Mouse (Mus musculus): ENCODE results near the gene Wdr20. TPM values are rescaled to one million over a fixed set of nuclear protein-coding genes. Genes with fewer than 3 reads are reported as not detected.

Wdr20 gene
- polyA plus RNA-seq, 1 experiment from 2014 or later, result 21.6 TPM

DNA sequence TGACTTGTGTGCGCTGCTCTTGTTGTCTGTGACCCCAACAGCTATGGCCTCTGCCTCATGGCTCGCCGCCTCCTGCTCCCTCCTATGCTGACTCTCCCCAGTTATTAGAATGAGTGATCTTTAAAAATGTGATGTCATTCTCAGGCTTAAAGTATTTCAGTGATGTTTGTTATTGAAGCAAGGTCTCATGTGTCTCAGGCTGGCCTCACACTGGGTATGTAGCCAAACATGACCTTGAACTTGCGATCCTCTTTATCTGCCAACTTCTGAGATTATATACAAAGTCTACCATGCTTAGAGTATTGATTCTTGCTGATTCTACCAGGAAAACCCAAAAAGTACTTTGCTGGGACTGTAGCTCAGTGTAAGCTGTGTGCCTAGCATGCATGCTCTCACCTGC lies 16.2 kb downstream of the Wdr20 start:
- H3K4me2 ChIP-seq (ENCODE audit: low read depth, severe bottlenecking), result no peak overlapping the region
- no peak overlapping the region for H3K4me3 ChIP-seq (ENCODE audit: low read depth, low read length)
- no peaks in the 10 kb centered on the region for H3K27me3 ChIP-seq (ENCODE audit: control insufficient read depth, insufficient read depth, low read length)
- 98% methylated on average over 4 of the region's 4 CpGs for WGBS
- no peak for DNase-seq (ENCODE audit: low spot score)
- peaks cover 2% of the 10 kb centered on the region; the same call in 1 of the 2 replicates for H3K36me3 ChIP-seq (ENCODE audit: control insufficient read depth, insufficient read depth, low read length)
- H3K4me1 ChIP-seq (ENCODE audit: control insufficient read depth, insufficient read depth, low read length), result no peaks in the 10 kb centered on the region
- no peaks in the 10 kb centered on the region for H3K9me3 ChIP-seq (ENCODE audit: control insufficient read depth, low read length)
- no peak overlapping the region for H3K27ac ChIP-seq (replicated peaks; ENCODE audit: low read depth, low read length)
- H3K9ac ChIP-seq (ENCODE audit: low read length), result no peak overlapping the region
- no peak for ATAC-seq (ENCODE audit: insufficient number of reproducible peaks, low FRiP score, low TSS enrichment, low read depth)

DNA sequence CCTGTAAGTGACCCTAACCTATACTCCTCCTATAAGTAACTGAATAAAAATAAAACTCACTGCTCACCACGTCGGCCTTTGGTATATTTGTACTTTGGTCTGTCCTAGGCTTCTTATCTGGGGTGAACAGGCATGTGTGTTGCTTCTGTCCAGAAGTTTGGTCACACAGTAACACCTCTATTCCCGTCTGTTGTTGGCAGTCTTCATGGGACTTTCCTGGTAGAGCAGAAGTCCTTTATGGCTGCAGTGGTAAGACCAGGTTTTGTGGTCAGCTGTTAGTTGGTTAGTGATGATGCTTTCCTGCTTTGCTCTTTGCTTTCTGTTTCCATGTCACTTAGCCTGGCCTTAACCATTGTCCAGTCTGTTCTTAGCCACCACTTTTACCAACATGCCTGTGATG lies 19.4 kb downstream of the Wdr20 start:
- H3K4me3 ChIP-seq (ENCODE audit: low read depth, low read length), result no peak overlapping the region
- no peaks in the 10 kb centered on the region for H3K4me1 ChIP-seq (ENCODE audit: control insufficient read depth, insufficient read depth, low read length)
- no peak for DNase-seq (ENCODE audit: low spot score)
- H3K9ac ChIP-seq (ENCODE audit: low read length), result no peak overlapping the region
- H3K36me3 ChIP-seq (ENCODE audit: control insufficient read depth, insufficient read depth, low read length), result peaks cover 2% of the 10 kb centered on the region; the same call in 1 of the 2 replicates
- H3K9me3 ChIP-seq (ENCODE audit: control insufficient read depth, low read length), result no peaks in the 10 kb centered on the region
- no peak overlapping the region for H3K4me2 ChIP-seq (ENCODE audit: low read depth, severe bottlenecking)
- H3K27ac ChIP-seq (replicated peaks; ENCODE audit: low read depth, low read length), result no peak overlapping the region
- no peaks in the 10 kb centered on the region for H3K27me3 ChIP-seq (ENCODE audit: control insufficient read depth, insufficient read depth, low read length)
- ATAC-seq (ENCODE audit: insufficient number of reproducible peaks, low FRiP score, low TSS enrichment, low read depth), result no peak
- WGBS, result 94% methylated on average over 3 of the region's 3 CpGs

DNA sequence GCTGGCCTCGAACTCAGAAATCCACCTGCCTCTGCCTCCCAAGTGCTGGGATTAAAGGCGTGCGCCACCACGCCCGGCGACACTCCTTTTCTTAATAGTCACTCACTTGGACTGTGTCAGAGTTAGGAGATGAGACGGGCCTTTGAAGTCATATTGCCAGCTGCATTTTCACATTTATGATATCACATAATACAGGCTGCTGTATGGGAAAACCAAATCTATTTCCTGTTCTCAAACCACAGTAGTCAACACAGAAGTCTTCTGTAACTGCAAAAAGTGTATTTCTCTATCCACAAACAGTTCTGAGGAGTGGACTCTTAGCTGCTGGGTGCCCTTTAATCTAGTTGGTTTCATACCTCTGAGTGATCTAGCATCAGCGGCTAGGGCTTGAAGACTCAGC lies 21.2 kb downstream of the Wdr20 start:
- H3K27ac ChIP-seq (replicated peaks; ENCODE audit: low read depth, low read length), result no peak overlapping the region
- no peaks in the 10 kb centered on the region for H3K27me3 ChIP-seq (ENCODE audit: control insufficient read depth, insufficient read depth, low read length)
- no peak overlapping the region for H3K9ac ChIP-seq (ENCODE audit: low read length)
- no peaks in the 10 kb centered on the region for H3K9me3 ChIP-seq (ENCODE audit: control insufficient read depth, low read length)
- peaks cover 2% of the 10 kb centered on the region; the same call in 1 of the 2 replicates for H3K36me3 ChIP-seq (ENCODE audit: control insufficient read depth, insufficient read depth, low read length)
- WGBS, result 97% methylated on average over 7 of the region's 8 CpGs
- no peak overlapping the region for H3K4me3 ChIP-seq (ENCODE audit: low read depth, low read length)
- ATAC-seq (ENCODE audit: insufficient number of reproducible peaks, low FRiP score, low TSS enrichment, low read depth), result no peak
- no peak for DNase-seq (ENCODE audit: low spot score)
- no peak overlapping the region for H3K4me2 ChIP-seq (ENCODE audit: low read depth, severe bottlenecking)
- H3K4me1 ChIP-seq (ENCODE audit: control insufficient read depth, insufficient read depth, low read length), result no peaks in the 10 kb centered on the region

DNA sequence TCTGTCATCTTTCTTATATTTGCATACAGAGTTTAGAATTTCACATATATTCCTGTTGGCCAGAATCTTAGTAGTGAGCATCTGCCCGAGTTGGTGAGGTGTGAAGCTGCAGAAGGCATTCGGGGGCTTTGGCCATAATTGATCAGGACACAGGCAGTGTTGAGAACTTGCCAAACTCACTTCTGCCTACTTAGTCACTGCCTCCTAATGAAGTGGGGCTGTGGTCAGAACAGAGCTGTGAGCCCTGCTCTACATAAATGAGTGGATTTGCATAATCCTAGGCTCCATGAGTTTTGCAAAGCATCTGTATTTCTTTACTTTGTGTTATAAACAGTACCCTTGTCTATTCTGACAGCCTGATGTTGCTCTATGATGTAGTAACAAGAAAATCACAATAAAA lies 24.6 kb downstream of the Wdr20 start:
- Histone ChIP-seq H3K4me2 (ENCODE audit: low read depth, severe bottlenecking) (no peak overlapping the region), H3K4me1 (ENCODE audit: control insufficient read depth, insufficient read depth, low read length) (no peaks in the 10 kb centered on the region), H3K36me3 (ENCODE audit: control insufficient read depth, insufficient read depth, low read length) (no peaks in the 10 kb centered on the region), H3K9ac (ENCODE audit: low read length) (no peak overlapping the region), H3K4me3 (ENCODE audit: low read depth, low read length) (no peak overlapping the region), H3K27me3 (ENCODE audit: control insufficient read depth, insufficient read depth, low read length) (no peaks in the 10 kb centered on the region), H3K27ac (replicated peaks; ENCODE audit: low read depth, low read length) (no peak overlapping the region), H3K9me3 (ENCODE audit: control insufficient read depth, low read length) (no peaks in the 10 kb centered on the region)
- WGBS, result 86% methylated on average over 2 of the region's 2 CpGs
- ATAC-seq (ENCODE audit: insufficient number of reproducible peaks, low FRiP score, low TSS enrichment, low read depth), result no peak
- DNase-seq (ENCODE audit: low spot score), result no peak

DNA sequence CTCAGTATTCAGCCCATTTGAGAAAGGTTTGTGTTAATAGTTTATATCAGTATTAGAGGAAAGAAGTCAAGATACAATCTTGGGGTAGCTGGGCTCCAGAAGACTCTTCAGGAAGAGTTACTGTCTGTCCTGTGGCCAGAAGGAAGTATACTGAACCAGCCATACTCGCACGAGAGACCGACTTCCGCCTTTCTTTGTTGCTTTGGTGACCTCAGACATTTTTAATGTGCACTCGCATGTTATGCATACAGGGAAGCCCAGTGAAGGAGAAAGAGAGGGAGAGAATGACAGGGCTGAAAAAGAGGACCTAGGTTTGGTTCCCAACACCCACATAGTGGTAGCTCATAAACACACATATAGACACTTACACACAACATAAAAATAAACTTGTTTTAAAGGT lies 26.8 kb downstream of the Wdr20 start:
- Histone ChIP-seq H3K4me1 (ENCODE audit: control insufficient read depth, insufficient read depth, low read length) (no peaks in the 10 kb centered on the region), H3K4me2 (ENCODE audit: low read depth, severe bottlenecking) (no peak overlapping the region), H3K27ac (replicated peaks; ENCODE audit: low read depth, low read length) (no peak overlapping the region), H3K4me3 (ENCODE audit: low read depth, low read length) (no peak overlapping the region), H3K9me3 (ENCODE audit: control insufficient read depth, low read length) (no peaks in the 10 kb centered on the region), H3K27me3 (ENCODE audit: control insufficient read depth, insufficient read depth, low read length) (no peaks in the 10 kb centered on the region), H3K9ac (ENCODE audit: low read length) (no peak overlapping the region), H3K36me3 (ENCODE audit: control insufficient read depth, insufficient read depth, low read length) (no peaks in the 10 kb centered on the region)
- DNase-seq (ENCODE audit: low spot score) (no peak), ATAC-seq (ENCODE audit: insufficient number of reproducible peaks, low FRiP score, low TSS enrichment, low read depth) (no peak)
- WGBS, result 91% methylated on average over 5 of the region's 5 CpGs

DNA sequence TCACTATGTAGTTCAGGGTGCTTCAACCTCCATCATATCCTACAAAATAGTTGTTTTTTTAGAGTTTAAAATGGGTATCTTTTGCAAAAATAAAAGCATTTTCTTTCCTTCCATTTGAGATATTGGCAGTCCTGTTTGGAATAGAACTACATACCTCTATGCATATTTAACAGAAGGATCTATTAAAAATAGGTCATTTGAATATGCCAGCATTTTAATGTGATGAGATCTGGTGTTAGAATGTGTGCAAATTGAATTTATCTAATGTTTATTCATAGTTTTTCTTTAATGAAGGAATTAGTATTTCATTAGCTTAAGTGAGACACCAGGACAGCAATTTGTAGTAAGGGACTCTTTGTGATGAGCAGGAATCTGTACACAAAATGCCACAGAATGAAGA lies 30.8 kb downstream of the Wdr20 start:
- ATAC-seq (ENCODE audit: insufficient number of reproducible peaks, low FRiP score, low TSS enrichment, low read depth) (no peak), DNase-seq (ENCODE audit: low spot score) (no peak)
- no peak overlapping the region for H3K4me3 ChIP-seq (ENCODE audit: low read depth, low read length)
- H3K27me3 ChIP-seq (ENCODE audit: control insufficient read depth, insufficient read depth, low read length), result no peaks in the 10 kb centered on the region
- H3K9me3 ChIP-seq (ENCODE audit: control insufficient read depth, low read length), result no peaks in the 10 kb centered on the region
- H3K27ac ChIP-seq (replicated peaks; ENCODE audit: low read depth, low read length), result no peak overlapping the region
- no peaks in the 10 kb centered on the region for H3K4me1 ChIP-seq (ENCODE audit: control insufficient read depth, insufficient read depth, low read length)
- H3K9ac ChIP-seq (ENCODE audit: low read length), result no peak overlapping the region
- H3K4me2 ChIP-seq (ENCODE audit: low read depth, severe bottlenecking), result no peak overlapping the region
- H3K36me3 ChIP-seq (ENCODE audit: control insufficient read depth, insufficient read depth, low read length), result no peaks in the 10 kb centered on the region

DNA sequence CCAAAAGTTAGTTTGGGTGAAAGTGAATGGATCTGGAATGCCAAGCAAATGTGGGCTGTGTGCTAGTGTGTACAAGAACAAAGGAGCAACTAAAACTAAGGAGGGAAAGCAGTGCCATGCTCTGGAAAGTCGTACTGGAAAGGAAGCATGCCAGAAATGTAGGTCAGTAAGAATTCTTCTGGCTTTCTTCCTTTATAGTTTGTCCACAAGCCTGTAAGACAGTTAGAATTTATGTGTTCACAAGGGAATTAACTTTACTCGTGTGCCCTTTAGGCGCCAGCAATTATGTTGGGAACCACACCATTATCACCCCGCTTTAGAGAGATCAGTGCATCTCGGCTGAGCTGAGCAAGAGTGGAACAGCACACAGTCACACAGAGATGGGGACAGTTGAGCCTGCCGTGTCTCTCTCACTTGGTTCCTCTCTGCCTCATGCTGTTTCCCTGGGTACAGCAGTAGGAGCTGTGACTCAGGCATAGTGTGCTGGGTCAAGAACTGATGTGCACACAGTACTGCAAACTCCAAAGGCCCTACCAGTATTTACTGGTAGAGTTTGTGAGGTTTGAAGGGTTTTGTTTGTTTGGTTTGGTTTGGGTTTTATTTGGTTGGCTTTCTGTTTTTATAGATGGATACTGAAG lies 32.0 kb downstream of the Wdr20 start:
- Histone ChIP-seq H3K9me3 (ENCODE audit: control insufficient read depth, low read length) (no peaks in the 10 kb centered on the region), H3K27me3 (ENCODE audit: control insufficient read depth, insufficient read depth, low read length) (no peaks in the 10 kb centered on the region), H3K27ac (replicated peaks; ENCODE audit: low read depth, low read length) (no peak overlapping the region), H3K36me3 (ENCODE audit: control insufficient read depth, insufficient read depth, low read length) (no peaks in the 10 kb centered on the region), H3K4me2 (ENCODE audit: low read depth, severe bottlenecking) (no peak overlapping the region), H3K9ac (ENCODE audit: low read length) (no peak overlapping the region), H3K4me3 (ENCODE audit: low read depth, low read length) (no peak overlapping the region), H3K4me1 (ENCODE audit: control insufficient read depth, insufficient read depth, low read length) (no peaks in the 10 kb centered on the region)
- DNase-seq (ENCODE audit: low spot score) (no peak), ATAC-seq (ENCODE audit: insufficient number of reproducible peaks, low FRiP score, low TSS enrichment, low read depth) (no peak)
- 58% methylated on average over 6 of the region's 6 CpGs for WGBS

DNA sequence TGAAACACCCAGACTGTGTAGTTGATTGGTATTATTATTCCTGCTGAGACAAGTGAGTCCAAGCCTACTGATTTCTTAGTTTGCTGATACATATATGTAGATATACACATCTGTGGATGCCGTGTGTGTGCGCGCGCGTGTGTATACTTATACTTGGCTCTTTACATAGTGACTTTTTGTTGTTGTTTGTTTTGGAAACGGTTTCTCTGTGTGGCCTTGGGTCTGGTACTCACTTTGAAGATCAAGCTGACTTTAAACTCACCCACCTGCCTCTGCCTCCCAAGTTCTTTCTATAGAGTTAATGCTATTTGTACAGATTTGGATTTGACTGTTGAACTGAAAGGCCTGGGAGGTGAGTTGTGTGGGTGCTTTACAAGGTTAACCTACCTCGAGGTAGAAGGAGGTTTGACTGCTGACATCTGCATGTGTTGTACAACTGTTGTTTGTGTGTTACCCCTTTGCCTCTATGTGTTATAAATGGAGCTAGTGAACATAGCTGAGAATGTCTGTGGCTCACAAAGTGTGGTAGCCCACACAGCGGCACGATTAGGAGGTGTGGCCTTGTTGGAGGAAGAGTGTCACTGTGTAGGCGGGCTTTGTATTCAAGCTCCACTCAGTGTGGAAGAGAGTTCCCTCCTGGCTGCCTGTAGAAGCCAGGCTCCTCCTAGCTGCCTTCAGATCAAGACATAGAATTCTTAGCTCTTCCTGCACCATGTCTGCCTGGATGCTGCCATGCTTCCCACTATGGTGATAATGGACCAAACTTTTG lies 32.9 kb downstream of the Wdr20 start:
- 92% methylated on average over 10 of the region's 10 CpGs for WGBS
- no peak overlapping the region for H3K27ac ChIP-seq (replicated peaks; ENCODE audit: low read depth, low read length)
- H3K4me1 ChIP-seq (ENCODE audit: control insufficient read depth, insufficient read depth, low read length), result no peaks in the 10 kb centered on the region; the same call in 1 of the 2 replicates
- no peak overlapping the region for H3K4me2 ChIP-seq (ENCODE audit: low read depth, severe bottlenecking)
- no peak overlapping the region for H3K9ac ChIP-seq (ENCODE audit: low read length)
- no peak for ATAC-seq (ENCODE audit: insufficient number of reproducible peaks, low FRiP score, low TSS enrichment, low read depth)
- no peaks in the 10 kb centered on the region for H3K27me3 ChIP-seq (ENCODE audit: control insufficient read depth, insufficient read depth, low read length)
- no peaks in the 10 kb centered on the region for H3K36me3 ChIP-seq (ENCODE audit: control insufficient read depth, insufficient read depth, low read length)
- no peak overlapping the region for H3K4me3 ChIP-seq (ENCODE audit: low read depth, low read length)
- no peaks in the 10 kb centered on the region for H3K9me3 ChIP-seq (ENCODE audit: control insufficient read depth, low read length)
- DNase-seq (ENCODE audit: low spot score), result no peak

Data from limb, embryonic 11.5 days (tissue).